Mouse (Mus musculus) midbrain, embryonic 11.5 days (tissue): ENCODE measurements around the gene Cryba4. TPM values are rescaled to one million over a fixed set of nuclear protein-coding genes. Genes with fewer than 3 reads are reported as not detected.
A peak's percentile ranks its signal among the peaks of the same experiment; 100 is the strongest.

Experiments used
- ATAC-seq: fragments of 200-750 bp; cut with Nextera tagmentation; 2 replicates; pipeline ENCODE4 v1.8.0; 2017; ENCODE audit warnings: moderate TSS enrichment, moderate library complexity; ENCODE audit not compliant: low FRiP score
- DNase-seq: peaks from one replicate; pipeline ENCODE4 v3.0.0; 2015; ENCODE audit warnings: low spot score; ENCODE audit errors: missing footprints
- H3K27ac ChIP-seq: fragments of 300-500 bp; sonication (generic); 2 replicates; pipeline ENCODE4 v1.5.1; 2014; ENCODE audit warnings: low read depth, low read length
- H3K27me3 ChIP-seq: fragments of 300-500 bp; sonication (generic); 2 replicates; pipeline ENCODE4 v1.6.1; 2014; ENCODE audit warnings: mild to moderate bottlenecking, low read length, moderate library complexity, mixed read lengths; ENCODE audit not compliant: control insufficient read depth, insufficient read depth
- H3K36me3 ChIP-seq: fragments of 300-500 bp; sonication (generic); 2 replicates; pipeline ENCODE4 v1.6.1; 2014; ENCODE audit warnings: mild to moderate bottlenecking, low read length, moderate library complexity, mixed read lengths; ENCODE audit not compliant: control insufficient read depth, insufficient read depth
- H3K4me1 ChIP-seq: fragments of 300-500 bp; sonication (generic); 2 replicates; pipeline ENCODE4 v1.6.1; 2014; ENCODE audit warnings: low read length; ENCODE audit not compliant: control insufficient read depth, insufficient read depth
- H3K4me2 ChIP-seq: fragments of 300-500 bp; sonication (generic); 2 replicates; pipeline ENCODE4 v1.6.1; 2014; ENCODE audit warnings: mild to moderate bottlenecking, moderate library complexity
- H3K4me3 ChIP-seq: fragments of 300-500 bp; sonication (generic); 2 replicates; pipeline ENCODE4 v1.5.1; 2014; ENCODE audit warnings: low read depth, low read length
- H3K9ac ChIP-seq: fragments of 300-500 bp; sonication (generic); 2 replicates; pipeline ENCODE4 v1.6.1; 2014; ENCODE audit warnings: low read length
- H3K9me3 ChIP-seq: fragments of 300-500 bp; sonication (generic); 2 replicates; pipeline ENCODE4 v1.6.1; 2016; ENCODE audit warnings: low read length; ENCODE audit not compliant: control insufficient read depth
- WGBS: fragments of 180-500 bp; shearing (Covaris S2); extraction: QIAGEN DNeasy Blood & Tissue Kit; methylation state at CpG from one replicate; pipeline ENCODE4 v1.1.7; 2014; 5-methylcytosine and 5-hydroxymethylcytosine counted together
- polyA plus RNA-seq: library from polyadenylated mRNA; unstranded; fragments of >200 nt; fragmentation: Nextera tagmentation; extraction: Ambion mirVana; gene quantifications from 2 replicates; pipeline ENCODE4 v1.2.1, GENCODE M21; 2014

Gene Cryba4
- polyA plus RNA-seq, 1 experiment from 2014 or later: 0.52 TPM

- Histone ChIP-seq H3K27ac (no peak overlapping the region), H3K27me3 (no peaks in the 10 kb centered on the region), H3K9ac (no peak overlapping the region), H3K4me1 (peaks cover 7% of the 10 kb centered on the region), H3K4me3 (no peak overlapping the region), H3K9me3 (no peaks in the 10 kb centered on the region), H3K36me3 (no peaks in the 10 kb centered on the region), H3K4me2 (no peak overlapping the region)
- 65% methylated on average over 15 of the region's 15 CpGs for WGBS
- no peak for ATAC-seq
- DNase-seq: no peak
Observed at GRCm38 (mm10) chr5:112280863-112281660, 28.7 kb upstream of the Cryba4 start.

GRCm38 (mm10) chr5:112280151-112280550 lies 27.8 kb upstream of the Cryba4 start:
- 83% methylated on average over 7 of the region's 7 CpGs for WGBS
- H3K9me3 ChIP-seq: no peaks in the 10 kb centered on the region
- no peak overlapping the region for H3K27ac ChIP-seq
- no peak overlapping the region for H3K9ac ChIP-seq
- ATAC-seq (no peak), DNase-seq (no peak)
- no peak overlapping the region for H3K4me3 ChIP-seq
- H3K4me1 ChIP-seq: peaks cover 11% of the 10 kb centered on the region
- no peak overlapping the region for H3K4me2 ChIP-seq
- H3K36me3 ChIP-seq: no peaks in the 10 kb centered on the region
- H3K27me3 ChIP-seq: no peaks in the 10 kb centered on the region

GRCm38 (mm10) chr5:112279181-112280021 lies 27.1 kb upstream of the Cryba4 start:
- no peak overlapping the region for H3K4me2 ChIP-seq
- 93% methylated on average over 17 of the region's 17 CpGs for WGBS

GRCm38 (mm10) chr5:112277906-112278470 lies 25.7 kb upstream of the Cryba4 start:
- Histone ChIP-seq H3K9ac (no peak overlapping the region), H3K4me3 (no peak overlapping the region), H3K4me2 (peak overlapping the region; percentile 92), H3K27ac (no peak overlapping the region), H3K36me3 (no peaks in the 10 kb centered on the region), H3K9me3 (no peaks in the 10 kb centered on the region), H3K4me1 (peaks cover 11% of the 10 kb centered on the region), H3K27me3 (peaks cover 2% of the 10 kb centered on the region; the same call in 1 of the 2 replicates)
- WGBS: 94% methylated on average over 11 of the region's 11 CpGs
- DNase-seq: no peak
- ATAC-seq: no peak

More at GRCm38 (mm10) chr5:112279181-112280021, 27.1 kb upstream of the Cryba4 start:
- H3K27ac ChIP-seq: no peak overlapping the region
- H3K27me3 ChIP-seq: peaks cover 2% of the 10 kb centered on the region; the same call in 1 of the 2 replicates
- no peak overlapping the region for H3K4me3 ChIP-seq
- no peak overlapping the region for H3K9ac ChIP-seq
- H3K36me3 ChIP-seq: no peaks in the 10 kb centered on the region
- no peak for ATAC-seq
- no peaks in the 10 kb centered on the region for H3K9me3 ChIP-seq
- DNase-seq: no peak
- peaks cover 11% of the 10 kb centered on the region for H3K4me1 ChIP-seq

- peak overlapping the region; percentile 77 for H3K9ac ChIP-seq
- peaks cover 11% of the 10 kb centered on the region for H3K4me1 ChIP-seq
- peak overlapping the region; percentile 92 for H3K4me2 ChIP-seq
- ATAC-seq: no peak; the same call in 1 of the 2 replicates
- peak overlapping the region; percentile 35; the same call in 1 of the 2 replicates for H3K27ac ChIP-seq
- H3K4me3 ChIP-seq: peak overlapping the region; percentile 83
- peaks cover 2% of the 10 kb centered on the region; the same call in 1 of the 2 replicates for H3K27me3 ChIP-seq
- H3K36me3 ChIP-seq: no peaks in the 10 kb centered on the region
- under 1% methylated on average over 24 of the region's 24 CpGs for WGBS
- peak; percentile 91 for DNase-seq
- H3K9me3 ChIP-seq: no peaks in the 10 kb centered on the region
Observed at GRCm38 (mm10) chr5:112276907-112277348, 24.6 kb upstream of the Cryba4 start.

- H3K9me3 ChIP-seq: no peaks in the 10 kb centered on the region
- no peaks in the 10 kb centered on the region for H3K36me3 ChIP-seq
- H3K4me3 ChIP-seq: peak within 1 kb of the TSS; percentile 83
- WGBS: under 1% methylated on average over 61 of the region's 62 CpGs
- DNase-seq (peak; percentile 100), ATAC-seq (peak; percentile 95)
- H3K27me3 ChIP-seq: peaks cover 2% of the 10 kb centered on the region; the same call in 1 of the 2 replicates
- H3K4me2 ChIP-seq: peak within 1 kb of the TSS; percentile 92
- peak within 1 kb of the TSS; percentile 35; the same call in 1 of the 2 replicates for H3K27ac ChIP-seq
- peak within 1 kb of the TSS; percentile 77 for H3K9ac ChIP-seq
- peaks cover 13% of the 10 kb centered on the region for H3K4me1 ChIP-seq
Observed at GRCm38 (mm10) chr5:112276267-112276873, 24.1 kb upstream of the Cryba4 start, which contains the start of gene Tpst2. Tpst2 (plus strand) TSS chr5:112276691.

- H3K27ac ChIP-seq: no peak overlapping the region
- no peaks in the 10 kb centered on the region for H3K36me3 ChIP-seq
- no peak for DNase-seq
- ATAC-seq: no peak
- H3K4me3 ChIP-seq: no peak overlapping the region; the same call in 1 of the 2 replicates
- H3K4me1 ChIP-seq: peaks cover 18% of the 10 kb centered on the region
- peak overlapping the region; percentile 92; the same call in 1 of the 2 replicates for H3K4me2 ChIP-seq
- 71% methylated on average over 4 of the region's 4 CpGs for WGBS
- H3K9ac ChIP-seq: no peak overlapping the region
- H3K9me3 ChIP-seq: no peaks in the 10 kb centered on the region
- peaks cover 2% of the 10 kb centered on the region; the same call in 1 of the 2 replicates for H3K27me3 ChIP-seq
Observed at GRCm38 (mm10) chr5:112275021-112275804, 22.9 kb upstream of the Cryba4 start.
